Mouse (Mus musculus): ENCODE measurements at regions not wholly inside any gene's neighbourhood (a gene's known extent, or its start where the extent isn't known, plus 50 kb on each side); places are given as distances from the start of the nearest gene placed in this dataset.

DNA sequence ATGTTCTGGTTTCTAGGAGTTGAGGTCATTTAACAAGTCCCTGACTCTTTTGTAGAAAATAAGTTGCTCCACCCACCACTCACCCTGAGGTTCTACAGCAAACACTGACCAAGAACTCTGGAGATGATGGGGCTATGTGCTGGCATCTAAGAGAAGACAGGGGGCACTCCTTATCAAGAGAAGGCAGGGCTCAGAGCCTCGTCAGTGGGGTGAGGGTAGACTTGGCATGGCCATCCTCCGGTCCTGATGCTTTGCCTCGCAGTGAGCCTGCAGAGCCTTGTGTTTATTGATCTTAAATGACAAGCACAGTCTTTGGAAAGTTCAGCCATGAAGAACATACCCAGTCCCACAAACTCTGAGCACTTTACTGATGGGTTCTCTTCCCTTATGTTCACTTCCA lies 370.1 kb upstream of the 3110018I06Rik start:
- H3K4me1 ChIP-seq, result no peaks in the 10 kb centered on the region
- WGBS, result 82% methylated on average over 3 of the region's 3 CpGs
- H3K9me3 ChIP-seq (replicated peaks), result no peaks in the 10 kb centered on the region
- H3K36me3 ChIP-seq, result no peaks in the 10 kb centered on the region
- H3K27me3 ChIP-seq (replicated peaks), result no peaks in the 10 kb centered on the region
- H3K9ac ChIP-seq (replicated peaks), result no peak overlapping the region
- ATAC-seq (ENCODE audit: low FRiP score), result no peak
- H3K4me3 ChIP-seq (replicated peaks), result no peak overlapping the region
- H3K4me2 ChIP-seq, result no peak overlapping the region
- no peak overlapping the region for H3K27ac ChIP-seq (replicated peaks)

GRCm38 (mm10) chr12:107119076-107119475 lies 369.4 kb upstream of the 3110018I06Rik start:
- Histone ChIP-seq H3K36me3 (no peaks in the 10 kb centered on the region), H3K27me3 (replicated peaks) (no peaks in the 10 kb centered on the region), H3K4me2 (no peak overlapping the region), H3K4me1 (no peaks in the 10 kb centered on the region), H3K4me3 (replicated peaks) (no peak overlapping the region), H3K9ac (replicated peaks) (no peak overlapping the region), H3K27ac (replicated peaks) (no peak overlapping the region), H3K9me3 (replicated peaks) (no peaks in the 10 kb centered on the region)
- no peak for ATAC-seq (ENCODE audit: low FRiP score)
- 63% methylated on average over 10 of the region's 10 CpGs for WGBS

DNA sequence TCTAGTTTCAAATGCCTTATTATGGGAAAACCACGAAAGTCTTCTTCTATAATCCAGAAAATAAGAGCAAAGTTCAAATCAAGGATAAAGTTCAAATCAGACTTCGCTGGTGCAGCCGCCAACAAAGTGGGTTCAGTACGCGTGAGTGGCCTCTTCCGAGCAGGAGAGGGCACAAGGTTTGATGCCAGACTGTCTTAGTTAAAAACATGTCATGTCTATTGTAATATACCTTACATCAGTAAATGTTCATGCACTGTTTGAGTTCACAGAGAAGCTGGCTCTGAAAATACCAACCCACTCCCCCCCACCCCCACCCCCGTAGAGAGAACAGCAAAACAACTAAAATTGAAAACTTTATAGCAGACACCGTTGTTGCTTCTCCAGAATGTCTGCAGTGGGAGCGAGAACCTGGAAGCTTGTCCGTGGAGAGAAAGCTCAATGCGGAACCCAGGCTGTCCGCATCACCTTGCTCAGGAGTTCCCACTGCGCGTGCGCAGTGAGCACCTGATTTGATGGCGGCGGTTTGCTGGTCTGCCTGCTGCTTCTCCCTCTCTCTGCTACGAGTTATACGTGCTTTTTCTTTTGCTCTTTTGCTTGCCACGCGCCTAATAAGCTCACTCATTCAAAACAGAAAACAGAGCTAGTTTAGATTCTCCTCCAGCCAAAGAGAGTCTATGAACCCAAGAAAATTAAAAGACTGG lies 367.8 kb upstream of the 3110018I06Rik start:
- Histone ChIP-seq H3K27ac (replicated peaks) (no peak overlapping the region), H3K36me3 (no peaks in the 10 kb centered on the region), H3K27me3 (replicated peaks) (no peaks in the 10 kb centered on the region), H3K4me1 (no peaks in the 10 kb centered on the region; the same call in 1 of the 2 replicates), H3K9ac (replicated peaks) (no peak overlapping the region), H3K9me3 (replicated peaks) (no peaks in the 10 kb centered on the region), H3K4me3 (replicated peaks) (no peak overlapping the region), H3K4me2 (no peak overlapping the region)
- no peak for ATAC-seq (ENCODE audit: low FRiP score)
- WGBS, result 92% methylated on average over 21 of the region's 21 CpGs

GRCm38 (mm10) chr12:107121990-107122389 lies 366.4 kb upstream of the 3110018I06Rik start:
- ATAC-seq (ENCODE audit: low FRiP score), result no peak

GRCm38 (mm10) chr12:107123661-107124060 lies 364.8 kb upstream of the 3110018I06Rik start:
- Histone ChIP-seq H3K4me3 (replicated peaks) (no peak overlapping the region), H3K27me3 (replicated peaks) (no peaks in the 10 kb centered on the region), H3K9ac (replicated peaks) (no peak overlapping the region), H3K4me2 (no peak overlapping the region), H3K9me3 (replicated peaks) (no peaks in the 10 kb centered on the region), H3K36me3 (no peaks in the 10 kb centered on the region), H3K4me1 (no peaks in the 10 kb centered on the region; the same call in 1 of the 2 replicates), H3K27ac (replicated peaks) (no peak overlapping the region)
- no peak for ATAC-seq (ENCODE audit: low FRiP score)
- WGBS, result 89% methylated on average over 8 of the region's 8 CpGs

More at GRCm38 (mm10) chr12:107121990-107122389, 366.4 kb upstream of the 3110018I06Rik start:
- Histone ChIP-seq H3K4me3 (replicated peaks) (no peak overlapping the region), H3K4me1 (no peaks in the 10 kb centered on the region; the same call in 1 of the 2 replicates), H3K4me2 (no peak overlapping the region), H3K9me3 (replicated peaks) (no peaks in the 10 kb centered on the region), H3K36me3 (no peaks in the 10 kb centered on the region), H3K27ac (replicated peaks) (no peak overlapping the region), H3K9ac (replicated peaks) (no peak overlapping the region), H3K27me3 (replicated peaks) (no peaks in the 10 kb centered on the region)
- WGBS, result 52% methylated on average over 4 of the region's 4 CpGs

GRCm38 (mm10) chr12:107124263-107124885 lies 364.1 kb upstream of the 3110018I06Rik start:
- H3K4me1 ChIP-seq, result peaks cover 4% of the 10 kb centered on the region; the same call in 1 of the 2 replicates
- H3K9ac ChIP-seq (replicated peaks), result no peak overlapping the region
- no peak overlapping the region for H3K4me2 ChIP-seq
- no peaks in the 10 kb centered on the region for H3K36me3 ChIP-seq
- H3K27ac ChIP-seq (replicated peaks), result no peak overlapping the region
- H3K4me3 ChIP-seq (replicated peaks), result no peak overlapping the region
- WGBS, result 87% methylated on average over 17 of the region's 17 CpGs
- no peak for ATAC-seq (ENCODE audit: low FRiP score)
- H3K9me3 ChIP-seq (replicated peaks), result no peaks in the 10 kb centered on the region
- H3K27me3 ChIP-seq (replicated peaks), result no peaks in the 10 kb centered on the region

DNA sequence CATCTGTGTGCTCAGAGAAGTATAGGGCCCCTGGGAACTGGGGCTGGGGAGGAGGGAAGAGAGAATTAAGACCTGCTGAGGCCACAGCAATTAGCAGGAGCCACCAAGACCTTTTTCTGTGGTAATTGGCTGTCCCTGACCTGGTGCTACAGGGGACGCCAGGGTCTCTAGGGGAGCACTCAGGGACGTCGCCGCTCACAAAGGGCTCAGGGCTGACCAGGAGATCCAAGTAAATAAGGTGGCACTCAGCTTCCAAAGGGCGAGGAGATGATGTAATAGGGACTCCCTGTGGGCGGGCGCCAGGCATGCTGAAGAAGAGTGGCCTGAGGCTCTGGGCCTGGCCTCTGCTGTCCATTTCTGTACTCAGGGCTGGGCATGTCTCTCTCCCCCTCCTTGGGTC lies 363.2 kb upstream of the 3110018I06Rik start:
- ATAC-seq (ENCODE audit: low FRiP score), result no peak

DNA sequence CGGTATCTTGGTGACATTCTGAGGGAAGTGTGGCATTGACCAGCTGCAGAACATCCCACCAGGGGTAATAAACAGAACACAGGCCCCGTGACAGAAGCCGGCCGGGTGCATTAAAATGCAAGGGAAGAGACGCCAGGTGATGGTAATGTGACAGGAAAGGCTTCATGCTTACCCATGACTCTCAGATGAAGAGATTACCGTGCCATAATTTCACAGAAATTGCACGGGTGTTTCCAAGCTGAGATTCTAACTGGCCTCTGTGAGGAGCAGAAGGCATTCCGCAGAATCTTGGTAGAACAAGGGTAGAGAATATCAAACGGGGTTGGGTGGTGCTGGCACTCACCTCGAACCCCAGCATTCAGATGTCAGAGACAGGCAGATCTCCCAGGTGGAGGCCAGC lies 362.4 kb upstream of the 3110018I06Rik start:
- Histone ChIP-seq H3K9me3 (replicated peaks) (no peaks in the 10 kb centered on the region), H3K4me2 (no peak overlapping the region), H3K27me3 (replicated peaks) (no peaks in the 10 kb centered on the region), H3K36me3 (no peaks in the 10 kb centered on the region), H3K9ac (replicated peaks) (no peak overlapping the region), H3K4me3 (replicated peaks) (no peak overlapping the region), H3K4me1 (peaks cover 4% of the 10 kb centered on the region; the same call in 1 of the 2 replicates), H3K27ac (replicated peaks) (no peak overlapping the region)
- ATAC-seq (ENCODE audit: low FRiP score), result no peak
- 78% methylated on average over 10 of the region's 10 CpGs for WGBS

More for the DNA sequence above, 363.2 kb upstream of the 3110018I06Rik start:
- Histone ChIP-seq H3K4me3 (replicated peaks) (no peak overlapping the region), H3K4me2 (no peak overlapping the region), H3K27ac (replicated peaks) (no peak overlapping the region), H3K9ac (replicated peaks) (no peak overlapping the region), H3K27me3 (replicated peaks) (no peaks in the 10 kb centered on the region), H3K36me3 (no peaks in the 10 kb centered on the region), H3K4me1 (peaks cover 4% of the 10 kb centered on the region; the same call in 1 of the 2 replicates), H3K9me3 (replicated peaks) (no peaks in the 10 kb centered on the region)
- 72% methylated on average over 7 of the region's 7 CpGs for WGBS

DNA sequence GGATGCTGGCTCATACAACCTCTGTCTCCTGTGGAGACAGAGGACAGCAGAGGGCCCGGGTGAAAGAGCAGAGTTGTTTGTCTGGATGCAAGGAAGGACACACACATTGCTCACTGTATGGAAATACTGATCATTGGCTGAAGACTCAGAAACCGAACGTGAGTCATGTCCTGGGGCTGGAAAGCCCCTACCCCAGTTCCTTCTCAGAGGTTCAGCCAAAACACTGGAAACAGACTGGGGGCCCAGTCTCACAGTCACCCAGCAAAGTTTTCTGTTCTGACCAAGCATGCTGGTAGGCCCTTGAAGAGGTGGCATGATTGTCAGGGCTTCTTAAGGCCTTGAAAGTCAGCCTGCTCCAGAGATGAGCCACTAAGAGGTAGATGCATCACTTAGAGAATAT lies 360.8 kb upstream of the 3110018I06Rik start:
- no peak overlapping the region for H3K4me2 ChIP-seq
- no peak for ATAC-seq (ENCODE audit: low FRiP score)
- H3K27ac ChIP-seq (replicated peaks), result no peak overlapping the region
- no peaks in the 10 kb centered on the region for H3K9me3 ChIP-seq (replicated peaks)
- WGBS, result 79% methylated on average over 3 of the region's 3 CpGs
- no peak overlapping the region for H3K4me3 ChIP-seq (replicated peaks)
- peaks cover 4% of the 10 kb centered on the region; the same call in 1 of the 2 replicates for H3K4me1 ChIP-seq
- no peaks in the 10 kb centered on the region for H3K36me3 ChIP-seq
- no peaks in the 10 kb centered on the region; the same call in 1 of the 2 replicates for H3K27me3 ChIP-seq (replicated peaks)
- no peak overlapping the region for H3K9ac ChIP-seq (replicated peaks)

DNA sequence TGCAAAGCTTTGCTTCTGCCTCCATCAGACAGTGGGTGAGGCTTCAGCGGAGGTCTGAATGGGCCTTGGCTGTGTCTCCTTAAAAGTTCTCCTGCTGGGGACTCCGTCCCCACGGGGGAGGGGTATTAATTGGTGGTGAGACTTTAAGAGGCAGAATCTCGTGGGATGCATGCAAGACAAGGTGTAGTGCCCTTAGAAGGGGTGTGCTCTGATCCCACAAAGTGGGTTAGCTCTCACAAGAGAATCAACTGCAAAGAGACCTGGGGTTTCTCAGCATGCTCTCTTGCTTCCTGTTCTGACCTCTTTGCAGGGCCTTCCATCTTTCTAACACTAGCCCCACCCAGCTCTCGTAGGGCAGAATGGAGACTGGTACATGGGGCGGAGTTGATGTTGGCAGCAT lies 359.2 kb upstream of the 3110018I06Rik start:
- Histone ChIP-seq H3K4me3 (replicated peaks) (no peak overlapping the region), H3K9me3 (replicated peaks) (no peaks in the 10 kb centered on the region), H3K4me1 (peaks cover 4% of the 10 kb centered on the region; the same call in 1 of the 2 replicates), H3K4me2 (no peak overlapping the region), H3K27me3 (replicated peaks) (no peaks in the 10 kb centered on the region; the same call in 1 of the 2 replicates), H3K27ac (replicated peaks) (no peak overlapping the region), H3K9ac (replicated peaks) (no peak overlapping the region), H3K36me3 (no peaks in the 10 kb centered on the region)
- WGBS, result 66% methylated on average over 6 of the region's 6 CpGs
- no peak for ATAC-seq (ENCODE audit: low FRiP score)

- WGBS, result 82% methylated on average over 7 of the region's 7 CpGs
- H3K27me3 ChIP-seq (replicated peaks), result no peaks in the 10 kb centered on the region; the same call in 1 of the 2 replicates
- no peak overlapping the region for H3K9ac ChIP-seq (replicated peaks)
- no peaks in the 10 kb centered on the region for H3K36me3 ChIP-seq
- H3K4me2 ChIP-seq, result no peak overlapping the region
- no peaks in the 10 kb centered on the region for H3K9me3 ChIP-seq (replicated peaks)
- H3K4me3 ChIP-seq (replicated peaks), result no peak overlapping the region
- ATAC-seq (ENCODE audit: low FRiP score), result no peak
- no peak overlapping the region for H3K27ac ChIP-seq (replicated peaks)
- H3K4me1 ChIP-seq, result 0 out of 2 replicates have a peak, but pooled peaks cover 4% of the 10 kb centered on the region
These were observed 357.1 kb upstream of the 3110018I06Rik start for GRCm38 (mm10) chr12:107131351-107131750.

DNA sequence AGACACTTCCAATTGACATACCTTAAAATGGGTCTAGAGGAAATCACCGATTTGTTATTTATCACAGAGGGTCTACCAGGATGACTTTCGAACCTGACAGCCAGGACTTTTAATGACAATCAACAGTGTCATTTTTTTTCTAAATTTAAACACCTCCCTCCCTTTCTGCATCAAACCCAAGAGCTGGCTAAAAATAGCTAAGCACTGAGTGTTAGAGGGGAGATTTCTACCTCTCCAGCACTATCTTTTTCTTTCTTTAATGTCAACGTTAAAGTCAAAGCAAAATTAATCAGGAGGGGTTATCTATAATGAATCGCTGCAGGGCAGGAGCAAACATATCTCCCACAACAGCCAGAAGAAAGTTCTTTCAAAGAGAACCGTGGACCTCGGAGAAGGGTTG lies 356.6 kb upstream of the 3110018I06Rik start:
- Histone ChIP-seq H3K9ac (replicated peaks) (no peak overlapping the region), H3K27ac (replicated peaks) (no peak overlapping the region), H3K9me3 (replicated peaks) (no peaks in the 10 kb centered on the region), H3K4me3 (replicated peaks) (no peak overlapping the region), H3K4me2 (no peak overlapping the region), H3K36me3 (no peaks in the 10 kb centered on the region), H3K27me3 (replicated peaks) (no peaks in the 10 kb centered on the region; the same call in 1 of the 2 replicates), H3K4me1 (0 out of 2 replicates have a peak, but pooled peaks cover 4% of the 10 kb centered on the region)
- ATAC-seq (ENCODE audit: low FRiP score), result no peak
- WGBS, result 74% methylated on average over 6 of the region's 6 CpGs

All from neural tube, embryonic 15.5 days (tissue).